Mouse (Mus musculus): ENCODE results near the gene Actl6b.
"Not testable (repeated sequence)": the region's sequence is repeated elsewhere in the genome, so short reads cannot be mapped to it uniquely, and the experiment has no call there.

Actl6b gene

GRCm38 (mm10) chr5:137601365-137601729 is 48.0 kb downstream of the Actl6b start:
- peak; percentile 20 for DNase-seq (ENCODE audit: low spot score)

GRCm38 (mm10) chr5:137607860-137608653 is 54.7 kb downstream of the Actl6b start:
- no peak for DNase-seq (ENCODE audit: low spot score)

GRCm38 (mm10) chr5:137608654-137609190 is 55.4 kb downstream of the Actl6b start:
- no peak for DNase-seq (ENCODE audit: low spot score)

DNA sequence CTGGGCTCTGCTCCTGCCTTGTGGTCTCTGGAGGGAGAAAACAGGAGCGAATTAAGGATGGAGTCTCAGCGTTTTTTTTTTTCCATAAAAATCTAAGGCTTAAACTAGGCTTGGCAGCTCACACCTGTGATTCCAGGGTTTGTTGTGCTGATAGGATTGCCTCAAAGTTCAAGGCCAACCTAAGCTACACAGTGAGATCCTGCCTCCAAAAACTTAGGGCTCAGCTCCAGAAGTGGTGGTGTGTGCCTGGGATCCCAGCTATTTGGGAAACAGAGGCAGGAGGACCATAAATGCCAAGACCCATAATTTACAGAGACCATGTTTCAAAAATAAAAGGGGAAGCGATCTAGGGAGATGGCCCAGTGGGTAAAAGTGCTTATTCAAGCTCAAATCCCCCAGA is 56.0 kb downstream of the Actl6b start:
- DNase-seq (ENCODE audit: low spot score), result no peak

DNA sequence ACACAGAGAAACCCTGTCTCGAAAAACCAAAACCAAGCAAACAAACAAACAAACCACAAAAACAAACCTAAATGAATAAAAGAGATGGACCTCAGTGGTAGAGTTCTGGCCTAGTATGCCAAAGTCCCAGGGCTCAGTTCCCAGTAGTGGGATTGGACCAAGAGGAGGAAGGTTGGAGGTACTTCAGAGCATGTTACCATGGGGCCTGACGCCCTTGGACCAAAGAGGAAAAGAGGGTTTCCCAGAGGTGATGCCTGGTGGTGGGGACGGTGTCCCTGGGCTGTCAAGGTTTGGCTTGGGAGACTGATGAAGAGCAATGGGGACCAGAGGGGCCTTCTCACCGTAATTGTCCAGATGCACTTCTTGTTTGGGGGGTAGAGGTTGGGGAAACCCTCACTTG is 56.7 kb downstream of the Actl6b start:
- no peak for DNase-seq (ENCODE audit: low spot score)

DNA sequence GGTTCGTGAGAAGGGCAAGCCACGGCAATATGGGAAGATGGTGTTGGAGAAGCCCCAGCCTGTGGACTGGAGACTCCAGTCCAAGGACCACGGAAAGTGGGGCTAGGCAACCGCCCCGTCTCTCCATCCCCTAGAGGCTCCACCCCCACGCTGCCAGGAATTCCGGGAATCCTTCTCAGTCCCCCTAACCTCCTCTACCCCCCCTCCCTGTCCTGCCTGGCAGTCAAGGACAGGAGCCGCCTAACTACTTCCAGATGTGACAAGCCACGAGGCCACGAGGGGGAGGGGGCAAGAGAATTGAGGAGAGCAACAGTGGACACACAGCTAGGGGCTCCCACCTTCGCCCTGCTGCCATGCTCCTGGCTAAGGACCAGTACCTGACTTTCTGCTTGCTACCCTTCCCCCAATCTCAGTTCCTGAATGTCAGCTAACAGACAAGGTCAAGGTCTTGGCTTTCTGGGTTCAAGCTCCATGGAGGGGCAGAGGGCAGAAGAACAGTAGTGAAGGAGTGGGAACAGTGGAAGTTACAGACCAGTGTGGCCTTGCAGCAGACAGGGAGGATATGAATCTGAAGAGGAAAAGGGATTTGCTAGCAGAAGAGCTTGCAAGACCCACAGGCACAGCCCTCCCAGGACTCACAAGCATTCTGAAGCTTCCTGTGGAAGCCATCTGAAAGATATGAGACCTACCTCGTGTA is 57.4 kb downstream of the Actl6b start:
- no peak for DNase-seq (ENCODE audit: low spot score)

DNA sequence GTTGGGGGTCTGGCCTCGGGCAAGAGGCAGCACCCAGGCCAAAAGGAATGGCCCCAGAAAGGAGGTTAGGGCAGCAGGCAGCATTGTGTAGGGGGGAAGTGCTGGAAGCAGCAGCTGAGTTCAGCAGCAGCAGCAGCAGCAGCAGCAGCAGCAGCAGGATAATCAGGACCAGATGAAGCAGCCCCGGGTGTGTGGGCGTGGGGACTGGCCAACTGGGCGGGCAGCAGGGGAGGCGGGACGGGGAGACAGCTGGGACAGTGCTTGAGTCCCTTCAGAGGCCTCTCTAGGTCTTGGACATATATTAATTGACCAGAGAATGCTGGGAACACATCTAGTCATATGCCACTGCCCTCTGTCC is 57.9 kb downstream of the Actl6b start:
- DNase-seq (ENCODE audit: low spot score), result no peak

- DNase-seq (ENCODE audit: low spot score), result no peak
These were observed 59.8 kb downstream of the Actl6b start for GRCm38 (mm10) chr5:137613076-137613475.

GRCm38 (mm10) chr5:137613550-137613949 is 60.2 kb downstream of the Actl6b start, which contains the start of gene Pcolce:
TSS of gene Pcolce (minus strand) at chr5:137613784.
- DNase-seq (ENCODE audit: low spot score), result no peak

- not testable (repeated sequence) for DNase-seq (ENCODE audit: low spot score)
These were observed 61.6 kb downstream of the Actl6b start for GRCm38 (mm10) chr5:137614921-137615320.

DNA sequence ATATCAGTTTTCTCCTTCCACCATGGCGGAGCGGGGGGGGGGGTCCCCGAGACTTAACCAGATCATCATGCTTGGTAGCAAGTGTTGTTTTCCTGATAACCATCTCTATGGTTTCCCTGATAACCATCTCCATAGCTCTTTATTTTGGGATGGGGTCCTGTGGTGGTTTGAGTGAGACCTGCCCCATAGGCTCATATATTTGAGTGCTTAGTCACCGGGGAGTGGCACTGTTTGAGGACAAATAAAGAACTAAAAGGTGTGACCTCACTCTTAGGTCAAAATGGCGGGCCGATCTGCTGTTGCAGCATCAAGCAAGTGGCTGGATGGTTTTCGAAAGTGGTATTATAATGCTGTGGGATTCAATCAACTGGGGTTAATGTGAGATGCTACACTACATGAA is 62.0 kb downstream of the Actl6b start:
- no peak for DNase-seq (ENCODE audit: low spot score)
